In genomic region chr7:130574211-130574991, GRCm38 (mm10) we compare ENCODE assay signal across 8 mouse cellular contexts. TPM values are rescaled to one million over a fixed set of nuclear protein-coding genes. Genes with fewer than 3 reads are reported as not detected.
DNase-seq lines count a peak whose midpoint lies in the region; ATAC-seq and TF ChIP-seq lines count a peak whose summit lies in the region.

No protein-coding gene starts in this region.

- H3K27me3 ChIP-seq in C2C12 (ENCODE audit: control insufficient read depth, insufficient read depth, insufficient read length): no peaks in the 10 kb centered on the region
- H3K27me3 ChIP-seq in heart, embryonic 14.5 days (ENCODE audit: control insufficient read depth, insufficient read depth, low read length): no peaks in the 10 kb centered on the region
- no peaks in the 10 kb centered on the region for H3K27me3 ChIP-seq in thymus, adult 2 months (ENCODE audit: control insufficient read depth, insufficient read depth, low read length)

- no peak for TF ChIP-seq CTCF in C2C12 (IDR thresholded peaks at IDR 0.05; ENCODE audit: control insufficient read depth, insufficient read depth, insufficient read length)
- no peak for TF ChIP-seq CTCF in thymus, adult 2 months (IDR thresholded peaks at IDR 0.05; ENCODE audit: borderline replicate concordance, control insufficient read depth, extremely low read depth, insufficient read depth, low read length, poor library complexity)

- peaks cover 8 to 12% of the 10 kb centered on the region in 2 experiments for H3K4me1 ChIP-seq in heart, embryonic 14.5 days (ENCODE audit: control insufficient read depth in 2 of 2, insufficient read depth in 2 of 2, low read length in 2 of 2)
- 0 out of 2 replicates have a peak, but pooled peaks cover 3% of the 10 kb centered on the region for H3K4me1 ChIP-seq in thymus, adult 2 months (replicated peaks; ENCODE audit: control insufficient read depth, insufficient read depth, low read length)

- no peak overlapping the region for H3ac ChIP-seq in C2C12 (ENCODE audit: control insufficient read depth, insufficient read length, low read depth)

- TF ChIP-seq POLR2A in thymus, adult 2 months (IDR thresholded peaks at IDR 0.05; ENCODE audit: control insufficient read depth, extremely low read depth, insufficient read depth, low read length, poor library complexity): no peak

- H3K27ac ChIP-seq in heart, embryonic 14.5 days (replicated peaks in 1 of 2; ENCODE audit: control insufficient read depth in 1 of 2, insufficient read depth in 1 of 2, low read depth in 2 of 2, low read length in 2 of 2): no peak overlapping the region; a peak in 1 of 4 replicates
- no peak overlapping the region for H3K27ac ChIP-seq in thymus, adult 2 months (ENCODE audit: control insufficient read depth, insufficient read depth, low read length)

- peak overlapping the region; percentile 25; the same call in 1 of the 2 replicates for H3K4me2 ChIP-seq in heart, embryonic 14.5 days (ENCODE audit: low read length)

- no peak for DNase-seq in cerebellum, adult 11 months
- DNase-seq in kidney, postnatal 36 days: peak; percentile 81 to 85
- peak; percentile 29 for DNase-seq in ovary, postnatal 10 days (ENCODE audit: low spot score)
- DNase-seq in layer of hippocampus, adult 11-12 months (ENCODE audit: low spot score): no peak
- no peak for DNase-seq in thymus, adult 2 months

- H3K4me3 ChIP-seq in C2C12 (ENCODE audit: insufficient read depth, poor library complexity, severe bottlenecking): no peak overlapping the region
- no peak overlapping the region for H3K4me3 ChIP-seq in heart, embryonic 14.5 days (ENCODE audit: control insufficient read depth in 1 of 2, insufficient read depth in 1 of 2, low read depth in 1 of 2, low read length in 2 of 2)
- H3K4me3 ChIP-seq in thymus, adult 2 months (ENCODE audit: control insufficient read depth, insufficient read depth, low read length): no peak overlapping the region

- no peak overlapping the region for H3K9ac ChIP-seq in heart, embryonic 14.5 days (ENCODE audit: low read length)

- H3K79me3 ChIP-seq in C2C12 (ENCODE audit: low read depth): no peaks in the 10 kb centered on the region

- 45% methylated on average over 13 of the region's 13 CpGs for WGBS in heart, embryonic 14.5 days
- 78% methylated on average over 13 of the region's 13 CpGs for WGBS in thymus, adult 2 months

- ATAC-seq in cerebellum, adult (ENCODE audit: insufficient number of reproducible peaks, low FRiP score, low TSS enrichment): peak; percentile 64; the same call in 1 of the 2 replicates
- ATAC-seq in heart, embryonic 14.5 days (ENCODE audit: insufficient number of reproducible peaks, insufficient read depth, low FRiP score, low read depth): 0 out of 2 replicates have a peak, but pooled peaks have one; percentile 26

- H3K9me3 ChIP-seq in heart, embryonic 14.5 days (ENCODE audit: control insufficient read depth, low read length): no peaks in the 10 kb centered on the region

- no peaks in the 10 kb centered on the region for H3K36me3 ChIP-seq in C2C12 (ENCODE audit: control insufficient read depth, insufficient read depth)
- H3K36me3 ChIP-seq in heart, embryonic 14.5 days (ENCODE audit: control insufficient read depth, insufficient read depth, low read length): no peaks in the 10 kb centered on the region
- H3K36me3 ChIP-seq in thymus, adult 2 months (ENCODE audit: control insufficient read depth, insufficient read depth, low read length): no peaks in the 10 kb centered on the region

- no peaks in the 10 kb centered on the region for H3K79me2 ChIP-seq in C2C12 (ENCODE audit: control insufficient read depth, insufficient read depth)

TF ChIP-seq in C2C12, 6 proteins besides CTCF, POLR2A, EP300 and RAD21:
- TF ChIP-seq USF1 (IDR thresholded peaks at IDR 0.05; ENCODE audit: low read depth) (peak; percentile 43), MYOD1 (IDR thresholded peaks at IDR 0.05; ENCODE audit: control insufficient read depth, insufficient read length, low read depth) (no peak), FOSL1 (IDR thresholded peaks at IDR 0.05; ENCODE audit: insufficient read depth, low read length, poor library complexity, severe bottlenecking) (no peak), CEBPB (IDR thresholded peaks at IDR 0.05; ENCODE audit: low read depth) (no peak)

RNA-seq across cellular contexts. Expression of gene Nsmce4a, which starts 1.5 kb away (rescaled TPM):
- 54.3 TPM for polyA plus RNA-seq in C2C12 (2012; fragmentation: generic; extraction: Trizol)
- polyA plus RNA-seq in heart, embryonic 14.5 days (2014; fragmentation: Nextera tagmentation; extraction: Ambion mirVana): 156 and 160 TPM in 2 replicates
- 72.1 and 110 TPM in 2 replicates for polyA plus RNA-seq in thymus, adult 2 months (2012; rRNA removed)

RNA-seq across cellular contexts. Expression of gene Tacc2, which starts 2.8 kb away (rescaled TPM):
- 44.8 TPM for polyA plus RNA-seq in C2C12 (2012; fragmentation: generic; extraction: Trizol)
- 55.9 and 56.4 TPM in 2 replicates for polyA plus RNA-seq in heart, embryonic 14.5 days (2014; fragmentation: Nextera tagmentation; extraction: Ambion mirVana)
- polyA plus RNA-seq in thymus, adult 2 months (2012; rRNA removed): 31.9 and 41.1 TPM in 2 replicates

RNA-seq across cellular contexts. Expression of gene Ate1, which starts 54.2 kb away (rescaled TPM):
- 16.0 TPM for polyA plus RNA-seq in C2C12 (2012; fragmentation: generic; extraction: Trizol)
- 64.2 and 67.3 TPM in 2 replicates for polyA plus RNA-seq in heart, embryonic 14.5 days (2014; fragmentation: Nextera tagmentation; extraction: Ambion mirVana)
- 6.5 and 9.0 TPM in 2 replicates for polyA plus RNA-seq in thymus, adult 2 months (2012; rRNA removed)

Comparison
In these comparisons a context has a peak if more than half of its experiments do, and no peak if none do; other contexts are left out.
1. DNase-seq: peak in kidney, postnatal 36 days (2 of 2) and ovary, postnatal 10 days (single experiment); none in cerebellum, adult 11 months (single experiment), layer of hippocampus, adult 11-12 months (single experiment) and thymus, adult 2 months (single experiment).